14 mouse cellular contexts compared by ENCODE assay signal in the genomic region with DNA sequence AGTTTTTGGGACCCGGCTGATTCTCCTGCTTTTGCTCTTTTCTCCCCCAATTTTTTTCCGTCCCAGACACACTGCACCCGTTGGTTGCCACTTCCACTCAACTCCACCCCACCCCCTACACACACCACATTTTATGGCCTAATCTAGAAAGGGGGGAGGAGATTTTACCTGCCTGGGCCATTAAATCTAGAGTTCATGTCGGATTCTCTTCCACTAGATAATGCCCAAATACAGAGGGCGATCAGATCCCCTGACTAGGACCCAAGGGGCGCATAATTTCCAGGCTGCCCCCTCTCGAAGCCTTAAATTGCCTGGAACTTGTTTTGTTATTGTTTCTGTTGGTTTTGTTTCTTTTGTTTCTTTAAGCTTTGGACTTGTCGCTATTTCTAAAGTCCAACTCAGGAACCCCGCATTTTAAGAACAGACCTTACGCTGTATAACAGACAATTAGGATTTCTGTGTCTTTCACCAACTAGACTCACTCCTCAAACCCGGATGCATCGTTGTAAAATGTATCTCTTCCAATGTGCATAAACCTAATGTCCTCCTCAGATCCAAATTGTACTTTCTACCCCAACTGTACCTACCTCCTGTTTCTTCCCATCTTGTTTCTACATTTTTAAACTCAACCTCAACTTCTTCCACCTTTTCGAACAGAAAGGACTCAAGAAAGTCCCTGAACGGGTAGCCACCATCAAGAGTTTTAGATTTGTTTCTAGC. TPM values are rescaled to one million over a fixed set of nuclear protein-coding genes. Genes with fewer than 3 reads are reported as not detected.
DNase-seq lines count a peak whose midpoint lies in the region; ATAC-seq and TF ChIP-seq lines count a peak whose summit lies in the region.
"Had no signal": no experiment of that assay in that cellular context is flagged by ENCODE, and none has a peak within 500 bp of the region (broad histone marks: within the 10 kb centered on the region; RNA-seq: fewer than 3 reads in every experiment).

No protein-coding gene starts in this region.

- peak; percentile 50 for DNase-seq in intestine, embryonic 14.5 days (ENCODE audit: low spot score)
- no peak for DNase-seq in embryonic facial prominence, embryonic 14.5 days (ENCODE audit: low spot score)
- no peak for DNase-seq in left cerebral cortex, postnatal 10 days (ENCODE audit: extremely low spot score in 1 of 2, low spot score in 2 of 2)
- no peak for DNase-seq in adrenal gland, postnatal 4 days (ENCODE audit: low spot score in 2 of 2)
- DNase-seq in left cerebral cortex, adult 8-10 months (ENCODE audit: low spot score in 2 of 2): no peak
- DNase-seq: kidney, adult 9 months; liver; thymus, adult 18-20 months had no signal

- H3K4me2 ChIP-seq in intestine, embryonic 14.5 days (ENCODE audit: low read length): no peak overlapping the region
- H3K4me2 ChIP-seq in intestine, postnatal 0 days (replicated peaks; ENCODE audit: low read depth): no peak overlapping the region
- H3K4me2 ChIP-seq in embryonic facial prominence, embryonic 14.5 days (ENCODE audit: low read depth, low read length): peak overlapping the region; percentile 52; the same call in 1 of the 2 replicates
- H3K4me2 ChIP-seq in hindbrain, embryonic 16.5 days (ENCODE audit: low read length): peak overlapping the region; percentile 49
- H3K4me2 ChIP-seq in neural tube, embryonic 14.5 days (ENCODE audit: low read depth, low read length): peak overlapping the region; percentile 48

- H3K27ac ChIP-seq in intestine, embryonic 14.5 days (ENCODE audit: low read depth): no peak overlapping the region
- no peak overlapping the region for H3K27ac ChIP-seq in intestine, postnatal 0 days (ENCODE audit: low read depth, low read length)
- H3K27ac ChIP-seq in embryonic facial prominence, embryonic 14.5 days (replicated peaks; ENCODE audit: low read depth, low read length): peak overlapping the region; percentile 48; the same call in 1 of the 2 replicates
- H3K27ac ChIP-seq in hindbrain, embryonic 16.5 days (ENCODE audit: low read depth, low read length): peak overlapping the region; percentile 94
- peak overlapping the region; percentile 97 for H3K27ac ChIP-seq in neural tube, embryonic 14.5 days (ENCODE audit: low read depth, low read length)
- H3K27ac ChIP-seq: embryonic facial prominence, embryonic 13.5 days had no signal

- H3K36me3 ChIP-seq in intestine, embryonic 14.5 days (ENCODE audit: control insufficient read depth, insufficient read depth, low read length): no peaks in the 10 kb centered on the region
- no peaks in the 10 kb centered on the region for H3K36me3 ChIP-seq in intestine, postnatal 0 days (ENCODE audit: control insufficient read depth, insufficient read depth)
- no peaks in the 10 kb centered on the region for H3K36me3 ChIP-seq in embryonic facial prominence, embryonic 14.5 days (ENCODE audit: control insufficient read depth, insufficient read depth, low read length)
- H3K36me3 ChIP-seq in hindbrain, embryonic 16.5 days (ENCODE audit: control insufficient read depth, insufficient read depth, low read length): no peaks in the 10 kb centered on the region
- H3K36me3 ChIP-seq in neural tube, embryonic 14.5 days (ENCODE audit: control insufficient read depth, insufficient read depth, low read length): no peaks in the 10 kb centered on the region; the same call in 1 of the 2 replicates
- H3K36me3 ChIP-seq: embryonic facial prominence, embryonic 13.5 days had no signal

- WGBS in intestine, embryonic 14.5 days: 3% methylated on average over 14 of the region's 14 CpGs
- WGBS in intestine, postnatal 0 days: 6% methylated on average over 14 of the region's 14 CpGs
- WGBS in embryonic facial prominence, embryonic 14.5 days: 4% methylated on average over 14 of the region's 14 CpGs
- 1% methylated on average over 14 of the region's 14 CpGs for WGBS in hindbrain, embryonic 16.5 days
- 1% methylated on average over 14 of the region's 14 CpGs for WGBS in neural tube, embryonic 14.5 days

- H3K9me3 ChIP-seq in intestine, embryonic 14.5 days (ENCODE audit: control insufficient read depth, low read length): no peaks in the 10 kb centered on the region
- no peaks in the 10 kb centered on the region for H3K9me3 ChIP-seq in intestine, postnatal 0 days (ENCODE audit: control insufficient read depth)
- no peaks in the 10 kb centered on the region for H3K9me3 ChIP-seq in embryonic facial prominence, embryonic 14.5 days (ENCODE audit: control insufficient read depth, low read length)
- H3K9me3 ChIP-seq in hindbrain, embryonic 16.5 days (ENCODE audit: control insufficient read depth, low read length): no peaks in the 10 kb centered on the region
- no peaks in the 10 kb centered on the region for H3K9me3 ChIP-seq in neural tube, embryonic 14.5 days (ENCODE audit: control insufficient read depth, low read length)
- H3K9me3 ChIP-seq: embryonic facial prominence, embryonic 13.5 days had no signal

- ATAC-seq in intestine, embryonic 14.5 days (replicated peaks; ENCODE audit: low FRiP score, low TSS enrichment, low read depth): no peak
- no peak for ATAC-seq in intestine, postnatal 0 days
- no peak for ATAC-seq in embryonic facial prominence, embryonic 14.5 days (ENCODE audit: low read depth)
- ATAC-seq in hindbrain, embryonic 16.5 days: no peak
- ATAC-seq in neural tube, embryonic 14.5 days (ENCODE audit: low read depth): no peak

- intact Hi-C loops in left cerebral cortex, postnatal 10 days (cut with DNase I): loop anchor here (5.0 to 10.0 kb wide), 3 partner anchors 44 to 671 kb away; no protein-coding TSS in a partner anchor

- TF ChIP-seq CTCF in intestine, postnatal 0 days (IDR thresholded peaks at IDR 0.05; ENCODE audit: low read depth): no peak

- H3K9ac ChIP-seq in intestine, embryonic 14.5 days (ENCODE audit: low read length): no peak overlapping the region
- no peak overlapping the region for H3K9ac ChIP-seq in intestine, postnatal 0 days (ENCODE audit: low read depth, low read length)
- peak overlapping the region; percentile 57; the same call in 1 of the 2 replicates for H3K9ac ChIP-seq in embryonic facial prominence, embryonic 14.5 days (ENCODE audit: low read depth, low read length)
- H3K9ac ChIP-seq in hindbrain, embryonic 16.5 days (ENCODE audit: low read depth, low read length): peak overlapping the region; percentile 80
- peak overlapping the region; percentile 92 for H3K9ac ChIP-seq in neural tube, embryonic 14.5 days (replicated peaks; ENCODE audit: low read depth, low read length)

- H3K27me3 ChIP-seq in intestine, embryonic 14.5 days (replicated peaks; ENCODE audit: control insufficient read depth, insufficient read depth, low read length): peaks cover 95% of the 10 kb centered on the region
- H3K27me3 ChIP-seq in intestine, postnatal 0 days (replicated peaks; ENCODE audit: control insufficient read depth, insufficient read depth, low read length): peaks cover 90% of the 10 kb centered on the region
- H3K27me3 ChIP-seq in embryonic facial prominence, embryonic 14.5 days (replicated peaks; ENCODE audit: control insufficient read depth, insufficient read depth, low read length): peaks cover 90% of the 10 kb centered on the region
- H3K27me3 ChIP-seq in hindbrain, embryonic 16.5 days (replicated peaks; ENCODE audit: control insufficient read depth, insufficient read depth, low read length): peaks cover 13% of the 10 kb centered on the region
- H3K27me3 ChIP-seq in neural tube, embryonic 14.5 days (ENCODE audit: control insufficient read depth, insufficient read depth, low read length): peaks cover 4% of the 10 kb centered on the region; the same call in 1 of the 2 replicates

- no peak overlapping the region for H3K4me3 ChIP-seq in intestine, embryonic 14.5 days (ENCODE audit: low read depth, low read length)
- no peak overlapping the region for H3K4me3 ChIP-seq in intestine, postnatal 0 days (ENCODE audit: low read depth, low read length)
- H3K4me3 ChIP-seq in embryonic facial prominence, embryonic 14.5 days (ENCODE audit: low read depth, low read length): peak overlapping the region; percentile 39
- peak overlapping the region; percentile 62 for H3K4me3 ChIP-seq in hindbrain, embryonic 16.5 days (ENCODE audit: low read length)
- H3K4me3 ChIP-seq in neural tube, embryonic 14.5 days (ENCODE audit: low read depth, low read length): peak overlapping the region; percentile 59

- H3K4me1 ChIP-seq in intestine, embryonic 14.5 days (replicated peaks; ENCODE audit: control insufficient read depth, insufficient read depth, low read length): no peaks in the 10 kb centered on the region; the same call in 1 of the 2 replicates
- 0 out of 2 replicates have a peak, but pooled peaks cover 4% of the 10 kb centered on the region for H3K4me1 ChIP-seq in intestine, postnatal 0 days (replicated peaks; ENCODE audit: control insufficient read depth, insufficient read depth, low read length)
- H3K4me1 ChIP-seq in embryonic facial prominence, embryonic 14.5 days (ENCODE audit: control insufficient read depth, insufficient read depth, low read length): no peaks in the 10 kb centered on the region
- H3K4me1 ChIP-seq in hindbrain, embryonic 16.5 days (ENCODE audit: control insufficient read depth, insufficient read depth, low read depth, low read length): no peaks in the 10 kb centered on the region
- H3K4me1 ChIP-seq in neural tube, embryonic 14.5 days (ENCODE audit: control insufficient read depth, insufficient read depth, low read length): no peaks in the 10 kb centered on the region

RNA-seq across cellular contexts. Expression of a gene that starts 1.0 kb away (rescaled TPM):
- not detected in 2 replicates for polyA plus RNA-seq in intestine, embryonic 14.5 days (2014; fragmentation: Nextera tagmentation; extraction: Ambion mirVana)
- not detected in 2 replicates for polyA plus RNA-seq in intestine, postnatal 0 days (2015; fragmentation: Nextera tagmentation; extraction: Ambion mirVana)
- polyA plus RNA-seq in embryonic facial prominence, embryonic 14.5 days (2014; fragmentation: Nextera tagmentation; extraction: Ambion mirVana): 7.6 and 9.7 TPM in 2 replicates
- 62.4 and 67.4 TPM in 2 replicates for polyA plus RNA-seq in hindbrain, embryonic 16.5 days (2015; fragmentation: Nextera tagmentation; extraction: Ambion mirVana)
- 46.7 and 50.5 TPM in 2 replicates for polyA plus RNA-seq in neural tube, embryonic 14.5 days (2014; fragmentation: Nextera tagmentation; extraction: Ambion mirVana)
- total RNA-seq in left cerebral cortex, postnatal 10 days (2021): 1 to 10 TPM; 3.4 to 4.6 TPM
- under 1 TPM in 1 of 2 experiments, not detected in 1; 0.56 TPM for total RNA-seq in adrenal gland, postnatal 4 days (2021)
- 1 to 10 TPM; 3.2 to 8.1 (median 5.6) TPM for total RNA-seq in left cerebral cortex, adult 8-10 months (2022)
- total RNA-seq: granulocyte monocyte progenitor cell, adult 5-6 weeks; megakaryocyte progenitor cell, adult 5-6 weeks had no signal

RNA-seq across cellular contexts. Expression of a gene that starts 2.4 kb away (rescaled TPM):
- not detected in 2 replicates for polyA plus RNA-seq in intestine, embryonic 14.5 days (2014; fragmentation: Nextera tagmentation; extraction: Ambion mirVana)
- not detected in 2 replicates for polyA plus RNA-seq in intestine, postnatal 0 days (2015; fragmentation: Nextera tagmentation; extraction: Ambion mirVana)
- 2.7 and 2.8 TPM in 2 replicates for polyA plus RNA-seq in embryonic facial prominence, embryonic 14.5 days (2014; fragmentation: Nextera tagmentation; extraction: Ambion mirVana)
- polyA plus RNA-seq in hindbrain, embryonic 16.5 days (2015; fragmentation: Nextera tagmentation; extraction: Ambion mirVana): 11.4 and 14.6 TPM in 2 replicates
- 28.7 and 30.5 TPM in 2 replicates for polyA plus RNA-seq in neural tube, embryonic 14.5 days (2014; fragmentation: Nextera tagmentation; extraction: Ambion mirVana)
- 10 to 100 TPM; 14.2 to 17.4 TPM for total RNA-seq in left cerebral cortex, postnatal 10 days (2021)
- total RNA-seq in adrenal gland, postnatal 4 days (2021): 1 to 10 TPM in 1 of 2 experiments, not detected in 1; 2.2 TPM
- total RNA-seq in left cerebral cortex, adult 8-10 months (2022): 10 to 100 TPM; 13.6 to 36.2 (median 24.1) TPM
- total RNA-seq: granulocyte monocyte progenitor cell, adult 5-6 weeks; megakaryocyte progenitor cell, adult 5-6 weeks had no signal

Comparison
In these comparisons a context has a peak if more than half of its experiments do, and no peak if none do; other contexts are left out.
1. H3K27ac ChIP-seq: peak in embryonic facial prominence, embryonic 14.5 days (single experiment), hindbrain, embryonic 16.5 days (single experiment) and neural tube, embryonic 14.5 days (single experiment); none in intestine, embryonic 14.5 days (single experiment) and intestine, postnatal 0 days (single experiment).
2. H3K4me2 ChIP-seq: peak in embryonic facial prominence, embryonic 14.5 days (single experiment), hindbrain, embryonic 16.5 days (single experiment) and neural tube, embryonic 14.5 days (single experiment); none in intestine, embryonic 14.5 days (single experiment) and intestine, postnatal 0 days (single experiment).
3. H3K4me3 ChIP-seq: peak in embryonic facial prominence, embryonic 14.5 days (single experiment), hindbrain, embryonic 16.5 days (single experiment) and neural tube, embryonic 14.5 days (single experiment); none in intestine, embryonic 14.5 days (single experiment) and intestine, postnatal 0 days (single experiment).
4. H3K9ac ChIP-seq: peak in embryonic facial prominence, embryonic 14.5 days (single experiment), hindbrain, embryonic 16.5 days (single experiment) and neural tube, embryonic 14.5 days (single experiment); none in intestine, embryonic 14.5 days (single experiment) and intestine, postnatal 0 days (single experiment).